Mouse (Mus musculus): Measurements from ENCODE around the gene Cd93.

The Cd93 gene

DNA sequence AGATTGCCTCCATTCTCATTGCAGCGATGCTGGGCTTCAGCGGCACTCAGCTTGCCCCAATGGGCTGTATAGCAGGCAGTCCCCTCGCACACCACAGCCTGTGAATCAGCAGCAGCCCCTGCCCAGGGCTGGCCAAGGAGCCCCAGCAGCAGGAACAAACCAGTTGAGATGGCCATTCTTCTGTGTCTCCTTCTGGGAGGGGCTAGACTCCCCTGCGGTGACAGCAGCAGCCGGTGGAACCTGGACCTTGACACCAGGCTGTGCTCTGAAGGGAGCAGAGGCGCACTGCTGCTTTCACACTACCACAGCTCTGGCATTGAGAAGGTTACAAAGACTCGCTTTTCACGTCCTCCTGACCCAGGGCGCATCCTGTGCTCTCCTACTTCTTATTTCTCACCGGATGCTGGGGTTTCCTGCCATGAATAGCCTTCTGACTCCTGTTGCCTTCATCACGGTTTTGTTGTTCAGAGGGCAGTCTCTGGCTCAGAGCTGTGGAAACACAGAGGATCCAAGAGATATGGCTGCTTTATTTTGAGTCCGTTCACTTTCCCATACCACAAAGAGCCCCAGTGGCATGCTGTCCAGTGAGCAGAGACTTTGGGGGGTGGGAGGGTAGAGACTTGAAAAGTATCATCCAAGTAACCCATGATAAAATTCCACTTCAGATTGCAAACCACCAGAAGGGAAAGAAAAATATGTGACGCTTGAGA, at the start of gene Cd93:
Cd93 (minus strand) TSS at position 315 of the 710 bp plus-strand sequence.
- DNase-seq: peak; percentile 43

DNA sequence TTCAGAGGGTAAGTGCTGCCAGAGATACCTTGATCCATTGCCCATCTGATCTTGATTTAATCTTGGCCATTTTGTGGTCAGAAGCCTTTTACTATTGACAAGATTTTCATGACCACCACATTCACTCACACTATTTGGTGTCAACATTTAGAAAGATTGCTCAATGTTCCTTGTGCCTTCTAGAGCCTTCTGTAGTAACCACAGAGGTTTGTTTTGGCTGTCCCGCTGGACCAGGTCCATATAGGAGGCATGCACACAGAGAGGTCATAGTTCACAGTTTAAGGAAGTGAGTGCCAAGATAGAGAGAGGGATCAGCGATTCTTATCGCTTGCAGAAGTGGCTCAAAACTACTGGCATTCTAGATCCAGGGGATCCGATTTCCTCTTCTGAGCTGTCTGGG, 48.7 kb upstream of the Cd93 start:
- DNase-seq: no peak

DNA sequence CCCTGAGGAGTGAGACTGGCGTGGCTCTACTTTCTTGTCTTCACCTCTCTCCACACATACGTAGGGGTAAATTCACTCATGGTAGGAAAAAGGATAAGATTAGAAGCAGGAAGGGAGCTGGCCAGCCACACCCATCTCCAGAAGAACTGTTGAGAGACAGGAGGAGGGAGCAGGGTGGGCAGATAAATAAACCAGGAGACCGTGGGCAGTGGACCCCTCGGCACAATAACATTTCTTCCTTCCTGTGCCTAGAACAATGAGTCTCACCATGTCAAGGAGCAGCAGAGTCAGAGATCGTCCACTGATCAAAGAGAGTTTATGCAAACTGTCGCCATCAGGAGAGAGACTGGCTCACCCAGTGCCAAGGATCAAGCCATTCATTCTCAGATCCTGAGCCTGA, 46.8 kb upstream of the Cd93 start:
- DNase-seq: no peak

DNA sequence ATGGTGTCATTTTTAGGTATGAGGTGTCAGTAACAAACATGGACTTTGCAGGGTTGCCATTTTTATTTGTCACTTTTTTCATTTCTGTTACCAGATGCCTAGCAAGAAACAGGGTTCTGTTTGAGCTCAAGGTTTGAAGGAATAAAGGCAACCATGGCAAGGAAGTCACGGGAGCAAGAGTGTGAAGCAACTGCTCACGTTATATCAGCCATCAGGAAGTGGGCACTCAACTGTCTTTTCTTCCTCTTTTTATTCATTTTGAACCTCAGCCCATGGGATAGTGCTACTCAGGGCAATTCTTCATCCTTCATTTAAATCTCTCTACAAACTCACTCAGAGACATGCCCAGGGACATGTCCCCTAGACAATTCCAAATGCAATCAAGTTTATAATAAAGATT, 45.5 kb upstream of the Cd93 start:
- DNase-seq: no peak

DNA sequence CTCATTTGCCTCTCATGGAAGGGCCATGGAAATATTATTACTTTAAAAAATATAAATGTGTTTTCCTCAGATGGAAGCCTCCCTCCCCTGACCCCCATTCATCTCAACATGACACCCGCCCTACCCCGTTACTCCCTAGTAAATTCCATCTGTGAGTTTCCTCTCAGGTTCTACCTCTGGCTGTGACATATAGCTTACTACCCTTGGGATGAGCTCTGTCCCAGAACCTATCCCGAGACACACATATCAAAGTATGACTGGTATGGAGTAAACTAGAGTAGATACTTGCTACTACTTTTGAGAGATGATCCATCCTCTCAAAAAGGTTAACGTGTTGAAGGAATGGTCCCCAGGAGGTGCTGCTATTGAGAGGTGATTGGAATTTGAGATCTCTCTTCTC, 42.2 kb upstream of the Cd93 start:
- DNase-seq: no peak

DNA sequence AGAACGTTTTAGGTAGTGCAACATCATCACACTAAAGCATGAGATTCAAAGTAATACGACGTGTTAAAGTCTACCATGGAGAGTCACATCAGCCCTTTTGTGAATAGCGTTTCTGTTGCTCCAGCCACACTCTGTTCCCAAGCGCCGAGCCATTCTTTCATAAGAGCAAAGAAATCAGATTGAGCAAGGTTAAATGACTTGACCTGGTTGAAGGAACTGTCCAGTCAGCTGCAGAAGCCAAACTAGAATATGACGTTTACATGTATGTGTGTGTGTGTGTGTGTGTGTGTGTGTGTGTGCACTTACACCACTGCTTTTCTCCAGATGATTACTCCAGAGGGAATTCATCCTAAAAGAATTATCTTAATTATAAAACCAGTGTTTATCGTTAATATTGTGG, 37.0 kb upstream of the Cd93 start:
- DNase-seq: no peak

DNA sequence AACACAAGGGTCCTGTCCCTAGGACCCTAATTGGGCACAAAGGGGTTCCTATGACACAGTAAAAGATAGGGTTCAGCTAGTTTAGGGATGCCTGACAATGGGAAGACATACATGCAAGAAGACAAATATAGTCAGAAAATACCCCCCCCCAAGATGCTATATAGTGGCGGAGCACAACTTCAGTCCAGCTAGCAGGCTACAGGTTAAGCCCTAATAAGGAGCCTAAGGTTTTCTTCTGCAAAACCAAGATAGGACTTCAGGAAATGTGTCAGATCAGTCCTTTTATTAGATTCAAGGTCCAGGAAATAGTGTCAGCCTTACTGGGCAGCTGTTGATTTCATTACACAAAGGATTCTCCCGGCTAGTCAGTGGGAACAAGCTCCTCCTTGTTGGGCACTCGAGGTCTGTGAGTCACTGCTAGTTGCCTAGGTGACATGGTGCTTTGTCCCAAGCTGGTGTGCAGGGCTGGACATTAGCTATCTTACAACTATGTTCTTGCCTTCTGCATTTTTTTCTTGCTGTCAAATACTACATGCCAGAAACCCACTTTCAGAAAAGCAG, 34.9 kb upstream of the Cd93 start:
- no peak for DNase-seq

DNA sequence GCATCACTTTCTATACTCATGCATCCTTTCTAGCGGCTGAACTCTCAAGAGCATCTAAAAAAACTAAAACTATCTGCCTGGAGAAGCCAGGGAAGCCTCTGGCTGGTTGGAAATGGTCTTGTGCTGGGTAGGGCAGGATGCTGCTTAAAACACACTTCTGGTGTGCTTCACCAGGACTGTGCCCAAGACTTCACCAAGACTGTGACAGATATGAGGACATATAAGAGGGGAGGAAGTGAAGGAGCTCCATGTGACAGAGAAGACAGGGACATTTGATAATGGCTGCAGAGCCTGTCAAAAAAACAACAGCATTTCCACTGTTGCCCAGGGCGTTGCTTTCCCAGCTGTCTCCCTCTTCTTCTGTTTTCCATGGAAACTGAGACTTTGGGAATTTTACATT, 34.0 kb upstream of the Cd93 start:
- DNase-seq: no peak

DNA sequence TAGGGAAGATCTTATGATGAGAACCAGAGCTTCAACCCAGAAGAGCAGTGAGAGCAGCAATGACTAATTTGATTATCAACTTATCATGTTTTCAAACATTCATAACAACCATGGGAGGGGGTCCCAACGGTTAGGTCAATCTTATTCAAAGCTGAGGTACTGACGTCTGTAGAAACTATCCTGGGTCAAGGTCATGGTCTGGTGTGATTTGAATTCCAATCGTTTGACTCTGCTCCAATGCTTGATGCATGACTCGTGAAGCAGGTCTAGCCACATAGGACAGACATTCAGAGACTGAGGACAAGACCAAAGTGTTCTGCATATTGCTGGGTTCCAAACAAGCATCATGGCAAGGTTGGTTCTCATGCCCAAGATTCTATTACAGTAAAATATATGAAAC, 33.2 kb upstream of the Cd93 start:
- DNase-seq: no peak

DNA sequence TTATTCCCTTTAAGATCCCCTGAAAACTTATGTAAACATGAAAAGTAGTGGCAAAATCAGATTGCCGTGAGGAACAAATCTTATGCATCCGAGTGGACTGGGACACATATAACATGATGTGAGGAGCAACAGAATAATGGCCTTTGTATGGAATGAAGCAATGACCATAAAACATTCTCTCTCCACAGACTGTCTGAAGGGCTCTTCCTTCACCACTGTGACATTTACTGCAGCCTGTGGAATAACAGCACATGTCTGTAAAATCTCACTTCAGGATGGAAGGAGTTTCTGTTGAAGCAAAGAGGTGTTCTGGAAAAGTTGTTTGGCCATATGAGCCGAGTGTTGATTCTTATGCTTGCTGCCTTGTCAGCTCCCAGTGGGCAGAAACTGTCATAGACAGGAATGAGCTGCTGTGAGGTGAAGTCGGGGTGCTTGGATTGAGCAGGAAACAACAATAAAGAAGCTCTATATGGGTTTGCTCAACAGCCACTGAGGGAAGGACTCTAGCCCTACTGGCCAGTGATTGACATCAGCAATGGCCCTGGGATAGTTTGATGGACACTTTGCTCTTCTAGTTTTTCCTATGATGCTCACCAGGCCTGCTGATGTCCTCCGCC, 32.6 kb upstream of the Cd93 start:
- DNase-seq: no peak

DNA sequence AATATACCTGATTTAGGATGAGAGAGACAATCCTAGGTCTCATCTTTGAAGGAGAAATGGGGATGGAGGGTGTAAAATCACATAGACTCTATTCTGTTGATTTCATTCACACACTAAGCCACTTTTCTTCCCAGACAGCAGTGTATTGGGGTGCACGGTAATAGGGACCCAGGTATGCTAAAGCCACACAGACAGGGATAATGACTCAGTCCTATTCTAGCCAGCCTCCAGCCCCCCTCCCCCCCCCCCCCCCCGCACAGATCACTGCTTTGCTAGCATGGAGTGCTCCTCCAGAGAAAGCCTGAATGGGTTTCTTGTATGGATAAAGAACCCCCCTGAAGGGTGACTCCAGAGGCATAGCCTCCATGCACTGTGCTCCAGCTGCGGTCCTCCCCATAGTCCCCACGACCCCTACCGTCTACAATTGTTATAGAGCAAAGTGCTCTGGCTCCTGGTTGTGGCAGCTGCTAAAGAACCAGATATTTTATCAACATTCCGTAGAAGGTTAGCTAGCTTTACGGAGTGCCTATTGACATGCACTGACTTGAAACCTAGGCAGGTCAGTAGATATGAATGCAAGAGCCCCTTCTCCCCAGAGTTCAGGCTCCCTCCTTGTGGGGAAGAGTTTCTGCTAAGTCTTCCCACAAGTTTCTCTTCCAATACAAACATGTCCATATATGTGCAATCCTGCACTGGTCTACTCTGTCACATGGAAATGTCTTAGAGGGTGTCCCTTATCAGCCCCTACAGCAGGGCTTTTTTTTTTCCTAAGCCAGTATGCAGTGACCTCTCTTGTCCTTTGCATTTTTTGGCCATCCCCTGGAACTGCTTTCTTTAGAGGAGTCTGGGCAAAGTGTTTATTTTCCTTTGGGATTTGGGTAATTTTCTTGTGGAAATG, 26.2 kb upstream of the Cd93 start:
- no peak for DNase-seq

DNA sequence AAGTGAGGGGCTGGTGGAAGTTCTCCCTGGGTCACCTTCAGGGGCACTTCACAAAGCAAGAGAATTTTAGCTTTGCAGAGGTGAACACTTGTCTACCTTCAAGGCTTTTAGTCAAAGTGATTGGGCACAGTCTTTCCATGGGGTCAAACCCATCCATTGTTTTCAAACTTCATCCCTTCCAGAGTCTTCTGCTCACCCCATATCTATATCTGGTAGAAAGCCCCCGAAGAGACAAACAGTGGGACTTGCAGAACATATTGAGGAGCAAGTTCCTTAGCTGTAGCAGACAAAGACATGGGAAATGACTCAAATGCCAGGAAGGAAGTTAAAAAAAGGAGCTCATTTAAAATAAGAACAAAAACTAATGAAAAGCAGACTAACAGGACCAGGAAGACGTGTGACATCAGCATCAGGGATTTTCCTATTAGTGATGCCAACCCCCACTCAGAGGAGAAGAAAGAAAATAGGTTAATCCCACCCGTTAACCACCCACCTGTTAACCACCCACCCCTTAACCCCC, 24.6 kb upstream of the Cd93 start:
- DNase-seq: no peak

DNA sequence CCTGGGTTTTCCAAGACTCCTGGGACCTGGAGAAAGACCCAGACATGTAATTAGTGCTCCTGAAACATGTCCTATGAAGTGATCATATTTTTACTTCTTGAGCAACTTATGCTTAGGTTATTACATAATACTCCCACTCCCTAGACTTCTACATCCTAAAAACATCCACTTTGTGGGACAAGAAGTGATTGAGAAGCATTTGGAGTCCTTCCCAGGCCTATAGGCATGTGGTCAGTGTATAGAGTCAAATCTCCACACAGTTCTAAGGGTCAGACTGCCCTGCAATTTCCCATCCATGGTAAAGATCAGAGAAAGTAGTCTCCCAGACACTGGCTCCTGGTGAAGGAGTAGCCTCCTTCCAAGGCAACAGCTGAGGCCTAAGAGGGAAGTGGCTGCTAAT, 12.0 kb upstream of the Cd93 start:
- no peak for DNase-seq

DNA sequence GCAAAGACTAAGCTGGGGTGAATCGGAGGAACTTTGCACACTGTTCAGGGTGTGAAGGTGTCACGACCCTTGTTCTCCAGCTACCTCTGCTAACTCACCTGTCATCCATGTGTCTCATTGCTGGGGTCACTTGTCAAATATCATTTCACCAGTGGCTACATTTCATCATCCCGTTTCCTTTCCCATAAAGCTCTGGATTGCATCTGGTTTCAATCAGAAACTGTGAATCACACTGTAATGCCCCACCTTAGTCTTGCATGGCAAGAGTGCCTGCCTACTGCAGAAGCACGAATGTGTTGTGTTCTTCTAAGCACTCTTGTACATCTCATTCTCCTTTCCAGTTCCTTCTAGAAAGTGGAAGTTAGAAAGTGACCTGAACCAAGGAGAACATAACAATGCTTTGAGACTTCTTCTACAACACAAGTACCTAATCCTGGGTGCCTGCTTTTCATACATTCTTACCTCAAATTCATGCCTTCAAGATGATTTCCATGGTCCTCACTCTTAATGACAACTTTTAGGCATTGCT, 10.7 kb upstream of the Cd93 start:
- no peak for DNase-seq

DNA sequence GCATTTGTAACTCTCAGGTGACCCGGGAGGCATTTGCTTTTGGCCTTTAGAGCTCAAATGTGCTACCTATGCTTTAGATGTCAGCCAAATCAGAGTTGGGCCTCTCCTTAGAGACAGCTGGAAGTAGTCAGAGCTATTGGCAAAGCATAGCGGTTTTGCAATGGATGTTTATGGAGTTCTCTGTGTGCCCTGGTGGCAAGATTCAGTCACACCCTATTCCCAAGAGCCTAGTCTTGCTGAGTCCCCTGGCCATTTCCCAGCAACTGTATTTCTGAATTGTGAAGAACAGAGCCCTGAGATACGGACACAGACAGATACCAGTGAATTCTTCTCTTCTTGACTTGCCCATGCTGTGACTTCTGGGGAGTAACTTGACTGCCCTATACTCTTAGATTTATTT, 9.7 kb upstream of the Cd93 start:
- no peak for DNase-seq

DNA sequence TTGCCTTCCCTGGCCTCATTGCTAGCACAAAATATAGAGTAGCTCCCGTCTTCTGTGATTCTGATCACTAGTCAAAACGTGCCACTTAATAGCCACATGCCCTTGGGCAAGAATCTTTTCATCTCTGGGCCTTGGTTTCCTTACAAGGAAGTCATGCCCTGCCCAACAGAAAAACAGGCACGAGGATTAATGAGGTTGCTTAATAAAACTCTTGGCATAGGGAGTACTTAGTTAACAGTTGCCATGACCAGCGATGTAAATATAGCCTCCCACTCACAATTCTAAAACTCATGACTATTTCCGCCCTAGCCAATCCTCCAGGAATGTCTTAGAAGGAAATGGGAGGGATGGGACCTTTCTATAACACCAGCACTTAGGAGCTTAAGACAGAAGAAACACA, 8.1 kb upstream of the Cd93 start:
- DNase-seq: no peak

DNA sequence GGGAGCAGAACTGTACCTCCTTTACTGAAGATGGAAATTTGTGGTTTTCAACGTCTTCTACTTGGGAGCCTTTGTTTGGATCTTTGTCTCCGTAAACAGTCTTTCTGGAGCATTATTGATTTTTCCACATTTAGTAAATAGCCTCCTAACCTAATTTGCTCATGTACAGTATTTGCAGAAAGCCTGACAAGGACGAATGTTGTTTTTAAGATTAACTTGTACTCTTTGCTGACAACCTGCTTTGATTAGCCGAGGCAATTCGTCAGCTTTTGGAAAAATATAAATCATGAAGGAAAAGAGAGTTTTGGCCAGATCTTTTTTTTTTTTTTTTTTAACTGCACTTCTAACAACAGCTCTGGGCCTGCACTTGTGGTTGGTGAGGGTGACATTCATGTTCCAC, 7.3 kb upstream of the Cd93 start:
- DNase-seq: no peak

DNA sequence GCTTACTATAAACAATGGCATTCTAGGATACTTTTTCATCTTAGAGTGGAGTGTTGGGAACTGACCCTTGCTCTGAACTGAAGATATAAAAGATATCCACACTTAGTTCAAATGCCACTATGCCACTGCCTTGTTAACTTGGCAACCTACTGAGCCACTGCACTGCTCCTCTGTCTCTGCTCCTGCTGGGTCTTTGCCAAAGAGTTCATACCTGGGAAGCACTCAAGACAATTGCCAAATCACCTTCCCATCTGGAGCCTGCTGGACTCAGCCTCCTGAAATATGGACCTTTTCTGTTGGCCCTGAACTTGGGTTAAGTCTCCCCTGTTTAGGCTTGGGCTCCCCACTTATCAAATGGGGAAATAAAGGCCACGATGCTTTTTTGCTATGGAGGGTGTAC, 6.3 kb upstream of the Cd93 start:
- DNase-seq: no peak

DNA sequence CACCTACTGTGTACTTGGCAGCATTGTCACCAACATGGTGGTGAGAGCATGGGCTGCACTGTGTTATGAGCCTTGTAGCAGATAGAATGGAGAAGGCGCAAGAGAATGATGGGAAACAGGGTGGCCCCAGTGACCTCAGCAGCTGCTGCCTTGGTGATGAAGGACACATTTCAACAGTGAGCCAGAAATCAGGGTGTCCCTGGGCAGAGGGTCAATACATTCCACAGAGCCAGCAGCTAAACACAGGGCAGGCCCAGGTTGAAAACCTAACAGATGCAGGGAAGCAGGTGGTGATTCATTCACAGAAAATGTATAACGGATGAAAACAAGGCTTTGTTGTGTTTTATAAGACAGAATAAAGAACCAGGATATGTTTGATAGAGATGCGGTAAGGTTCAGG, 3.1 kb upstream of the Cd93 start:
- DNase-seq: no peak

DNA sequence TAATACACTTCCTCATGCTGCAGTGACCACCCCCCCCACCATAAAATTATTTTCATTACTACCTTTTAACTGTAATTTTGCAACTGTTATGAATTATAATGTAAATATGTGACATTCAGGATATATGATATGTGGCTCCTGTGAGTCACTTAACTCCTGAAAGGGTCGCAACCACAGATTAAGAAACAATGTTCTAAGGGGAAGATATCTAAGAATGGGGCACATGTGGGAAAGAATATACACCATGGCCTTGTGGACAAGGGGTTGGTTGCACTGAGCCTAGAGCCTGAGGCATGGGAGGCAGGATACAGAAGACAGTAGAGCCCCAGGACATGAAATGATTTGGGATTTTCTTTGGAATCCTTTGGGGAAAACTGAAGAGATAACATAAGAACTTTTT, 2.3 kb upstream of the Cd93 start:
- no peak for DNase-seq

DNA sequence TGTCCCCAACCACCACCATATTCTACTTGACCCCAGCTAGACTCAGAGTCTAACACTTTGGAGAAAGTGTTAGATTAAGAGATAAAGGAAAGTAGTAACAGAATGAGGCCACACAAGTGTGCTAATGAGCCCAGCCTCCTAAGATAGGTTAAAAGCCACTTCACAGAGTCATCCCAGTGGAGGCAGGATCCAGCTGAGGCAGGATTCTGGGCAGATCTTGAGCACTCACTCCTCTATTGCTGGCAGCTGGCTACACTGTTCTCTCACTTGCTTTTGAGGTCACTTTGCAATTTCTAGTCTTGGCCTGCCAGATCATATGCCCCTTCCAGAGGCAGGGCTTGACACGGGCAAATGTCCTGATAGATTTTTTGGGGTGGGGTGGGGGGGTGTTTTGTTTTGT, 1.1 kb upstream of the Cd93 start:
- DNase-seq: no peak

DNA sequence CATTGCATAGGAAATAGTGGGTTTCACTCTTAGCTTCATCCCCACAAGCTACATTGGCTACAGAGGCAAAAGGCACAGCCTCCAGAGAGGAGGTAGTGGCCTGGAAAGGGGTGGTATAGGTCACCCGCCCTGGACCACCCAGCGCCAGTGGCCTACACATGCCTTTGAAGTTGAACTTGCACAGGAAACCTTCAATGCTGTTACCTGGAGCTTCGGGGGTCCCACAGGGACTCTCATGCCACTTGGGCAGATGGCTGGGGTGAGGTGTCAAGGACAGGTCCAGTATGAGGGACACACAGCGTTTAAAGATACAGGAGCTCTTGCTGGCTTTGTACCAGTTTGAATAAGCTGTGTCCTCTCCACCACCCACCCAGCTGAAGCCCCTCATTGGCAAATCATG, 653 bp downstream of the Cd93 start:
- peak; percentile 10 for DNase-seq

DNA sequence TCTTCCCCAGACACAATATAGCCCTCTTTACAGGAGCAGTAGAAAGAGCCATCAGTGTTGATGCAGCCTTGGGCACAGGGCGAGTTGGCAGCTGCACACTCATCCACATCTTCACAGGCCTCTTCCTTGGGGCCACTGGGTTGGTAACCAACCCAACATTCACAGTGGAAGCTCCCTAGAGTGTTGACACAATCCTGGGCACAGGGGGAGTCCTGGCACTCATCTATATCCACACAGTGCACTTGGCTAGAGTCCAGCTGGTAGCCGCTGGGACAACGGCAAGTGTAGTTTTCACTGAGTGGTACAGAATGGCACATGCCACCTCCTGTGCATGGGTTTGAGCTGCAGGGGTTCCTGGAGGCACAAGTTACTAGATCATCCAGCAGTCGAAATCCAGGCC, 1.2 kb downstream of the Cd93 start:
- peak; percentile 26 for DNase-seq

All from thymus, postnatal 25 days (tissue).